Mouse (Mus musculus): ENCODE data around the gene Them7. TPM values are rescaled to one million over a fixed set of nuclear protein-coding genes. Genes with fewer than 3 reads are reported as not detected.

The Them7 gene
- polyA plus RNA-seq, 1 experiment from 2014 or later: 3.1 TPM

GRCm38 (mm10) chr2:105212839-105213238, 11.3 kb upstream of the Them7 start:
- no peaks in the 10 kb centered on the region for H3K27me3 ChIP-seq
- in situ Hi-C loops (cut with MboI; ENCODE audit: low pct_unique_long_range_greater_than_20kb): no loop called here
- DNase-seq (ENCODE audit: low read depth, low spot score) (no peak), ATAC-seq (no peak)
- ChIA-PET CTCF (interaction anchor here (1.1 to 1.7 kb wide), 4 partner anchors 11 to 24 kb away, joined by 3 to 5 read pairs (median 5); partner anchors contain the start of gene Them7), POLR2A (no interaction called here)
- no peak for TF ChIP-seq CTCF (IDR thresholded peaks at IDR 0.05)

GRCm38 (mm10) chr2:105215914-105216313, 8.2 kb upstream of the Them7 start:
- ATAC-seq: no peak
- in situ Hi-C loops (cut with MboI; ENCODE audit: low pct_unique_long_range_greater_than_20kb): no loop called here
- CTCF ChIA-PET: interaction anchor here (0.9 to 1.2 kb wide), 2 partner anchors 27 to 28 kb away, joined by 3 read pairs; no protein-coding TSS in a partner anchor

GRCm38 (mm10) chr2:105219229-105219628, 4.9 kb upstream of the Them7 start:
- in situ Hi-C loops (cut with MboI; ENCODE audit: low pct_unique_long_range_greater_than_20kb): no loop called here
- CTCF ChIA-PET: interaction anchor here (1.9 kb wide), 1 partner anchor 10 kb away, joined by 5 read pairs; no protein-coding TSS in a partner anchor
- POLR2A ChIA-PET: no interaction called here
- no peaks in the 10 kb centered on the region for H3K27me3 ChIP-seq
- DNase-seq (ENCODE audit: low read depth, low spot score) (no peak), ATAC-seq (no peak)
- no peak for TF ChIP-seq CTCF (IDR thresholded peaks at IDR 0.05)

More at GRCm38 (mm10) chr2:105215914-105216313, 8.2 kb upstream of the Them7 start:
- POLR2A ChIA-PET: no interaction called here
- no peaks in the 10 kb centered on the region for H3K27me3 ChIP-seq
- no peak for TF ChIP-seq CTCF (IDR thresholded peaks at IDR 0.05)
- no peak for DNase-seq (ENCODE audit: low read depth, low spot score)

GRCm38 (mm10) chr2:105219664-105220063, 4.5 kb upstream of the Them7 start:
- ATAC-seq: no peak
- ChIA-PET POLR2A (no interaction called here), CTCF (interaction anchor here (1.9 kb wide), 1 partner anchor 9 kb away, joined by 5 read pairs; no protein-coding TSS in a partner anchor)
- no peaks in the 10 kb centered on the region for H3K27me3 ChIP-seq
- no peak for DNase-seq (ENCODE audit: low read depth, low spot score)
- in situ Hi-C loops (cut with MboI; ENCODE audit: low pct_unique_long_range_greater_than_20kb): no loop called here
- no peak for TF ChIP-seq CTCF (IDR thresholded peaks at IDR 0.05)

GRCm38 (mm10) chr2:105220738-105221303, 3.3 kb upstream of the Them7 start:
- ATAC-seq (peak; percentile 81), DNase-seq (ENCODE audit: low read depth, low spot score) (peak; percentile 81)
- ChIA-PET CTCF (interaction anchor here (0.9 to 1.3 kb wide), 4 partner anchors 8 to 112 kb away, joined by 3 to 4 read pairs (median 4); no protein-coding TSS in a partner anchor), POLR2A (interaction anchor here (0.6 kb wide), 1 partner anchor 69 kb away, joined by 3 read pairs; no protein-coding TSS in a partner anchor)
- no peak for TF ChIP-seq CTCF (IDR thresholded peaks at IDR 0.05)
- no peaks in the 10 kb centered on the region for H3K27me3 ChIP-seq
- in situ Hi-C loops (cut with MboI; ENCODE audit: low pct_unique_long_range_greater_than_20kb): no loop called here

- DNase-seq (ENCODE audit: low read depth, low spot score) (no peak), ATAC-seq (no peak)
- H3K27me3 ChIP-seq: no peaks in the 10 kb centered on the region
- ChIA-PET CTCF (interaction anchor here (0.8 to 1.9 kb wide), 3 partner anchors 10 to 115 kb away, joined by 3 to 5 read pairs (median 4); no protein-coding TSS in a partner anchor), POLR2A (no interaction called here)
- TF ChIP-seq CTCF (IDR thresholded peaks at IDR 0.05): no peak
- in situ Hi-C loops (cut with MboI; ENCODE audit: low pct_unique_long_range_greater_than_20kb): no loop called here
Measured at GRCm38 (mm10) chr2:105223606-105224005, 514 bp upstream of the Them7 start.

GRCm38 (mm10) chr2:105224987-105225375, 861 bp downstream of the Them7 start:
- ATAC-seq (no peak), DNase-seq (ENCODE audit: low read depth, low spot score) (no peak)
- ChIA-PET POLR2A (no interaction called here), CTCF (interaction anchor here (1.0 to 1.9 kb wide), 2 partner anchors 12 to 326 kb away, joined by 3 to 5 read pairs; no protein-coding TSS in a partner anchor)
- in situ Hi-C loops (cut with MboI; ENCODE audit: low pct_unique_long_range_greater_than_20kb): no loop called here
- no peaks in the 10 kb centered on the region for H3K27me3 ChIP-seq
- TF ChIP-seq CTCF (IDR thresholded peaks at IDR 0.05): no peak

- ATAC-seq: no peak
- no peak for TF ChIP-seq CTCF (IDR thresholded peaks at IDR 0.05)
- ChIA-PET POLR2A (no interaction called here), CTCF (interaction anchor here (0.6 to 1.3 kb wide), 3 partner anchors 37 to 112 kb away, joined by 3 read pairs; no protein-coding TSS in a partner anchor)
- DNase-seq (ENCODE audit: low read depth, low spot score): no peak
- in situ Hi-C loops (cut with MboI; ENCODE audit: low pct_unique_long_range_greater_than_20kb): no loop called here
- no peaks in the 10 kb centered on the region for H3K27me3 ChIP-seq
Measured at GRCm38 (mm10) chr2:105226297-105226958, 2.3 kb downstream of the Them7 start.

GRCm38 (mm10) chr2:105228416-105228815, 4.3 kb downstream of the Them7 start:
- ChIA-PET POLR2A (no interaction called here), CTCF (interaction anchor here (1.1 to 2.5 kb wide), 8 partner anchors 7 to 340 kb away, joined by 3 to 11 read pairs (median 5); no protein-coding TSS in a partner anchor)
- DNase-seq (ENCODE audit: low read depth, low spot score) (no peak), ATAC-seq (no peak)
- H3K27me3 ChIP-seq: no peaks in the 10 kb centered on the region
- in situ Hi-C loops (cut with MboI; ENCODE audit: low pct_unique_long_range_greater_than_20kb): no loop called here
- TF ChIP-seq CTCF (IDR thresholded peaks at IDR 0.05): no peak

DNA sequence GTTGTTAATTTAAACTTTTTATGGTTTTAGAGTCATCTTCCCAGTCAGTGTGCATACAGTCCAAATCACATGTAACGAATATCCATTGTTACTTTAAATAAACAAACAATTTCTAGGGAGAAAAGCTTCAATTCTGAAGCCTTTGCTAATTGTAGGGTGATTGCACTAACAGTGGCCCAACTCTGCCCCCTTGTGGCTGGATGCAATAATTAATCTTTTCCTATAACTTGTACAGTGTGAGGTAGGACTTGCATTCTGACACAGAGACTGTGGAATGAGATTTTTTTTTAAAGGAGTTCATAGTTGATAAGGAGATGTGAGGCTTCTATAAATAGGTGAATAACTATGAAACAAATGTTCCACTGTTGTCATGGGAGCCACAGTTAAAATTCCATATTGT, 6.2 kb downstream of the Them7 start:
- ChIA-PET POLR2A (no interaction called here), CTCF (interaction anchor here (0.8 to 2.5 kb wide), 6 partner anchors 18 to 383 kb away, joined by 3 to 11 read pairs (median 4); no protein-coding TSS in a partner anchor)
- no peaks in the 10 kb centered on the region for H3K27me3 ChIP-seq
- ATAC-seq (peak; percentile 69), DNase-seq (ENCODE audit: low read depth, low spot score) (no peak)
- in situ Hi-C loops (cut with MboI; ENCODE audit: low pct_unique_long_range_greater_than_20kb): loop anchor here (5.0 to 10.0 kb wide), 3 partner anchors 118 to 338 kb away; no protein-coding TSS in a partner anchor
- peak; percentile 73 for TF ChIP-seq CTCF (IDR thresholded peaks at IDR 0.05)

- ChIA-PET CTCF (interaction anchor here (1.4 kb wide), 1 partner anchor 123 kb away, joined by 4 read pairs; no protein-coding TSS in a partner anchor), POLR2A (no interaction called here)
- in situ Hi-C loops (cut with MboI; ENCODE audit: low pct_unique_long_range_greater_than_20kb): loop anchor here (5.0 to 10.0 kb wide), 3 partner anchors 120 to 340 kb away; no protein-coding TSS in a partner anchor
- DNase-seq (ENCODE audit: low read depth, low spot score) (no peak), ATAC-seq (no peak)
- TF ChIP-seq CTCF (IDR thresholded peaks at IDR 0.05): no peak
- no peaks in the 10 kb centered on the region for H3K27me3 ChIP-seq
Measured at GRCm38 (mm10) chr2:105232386-105232785, 8.3 kb downstream of the Them7 start.

Data from Patski (cell line).